Mouse (Mus musculus) forebrain, embryonic 14.5 days (tissue): ENCODE measurements around the gene 9930111J21Rik2. TPM values are rescaled to one million over a fixed set of nuclear protein-coding genes. Genes with fewer than 3 reads are reported as not detected.

Experiments
- polyA plus RNA-seq: library from polyadenylated mRNA; unstranded; fragments of >200 nt; fragmentation: Nextera tagmentation; extraction: Ambion mirVana; gene quantifications from 2 replicates; pipeline ENCODE4 v1.2.1, GENCODE M21; 2014

Gene 9930111J21Rik2
- polyA plus RNA-seq, 1 experiment from 2014 or later, result 0.24 TPM

Other genes with a start within 250 kb of the 9930111J21Rik2 start
- gene Trim41, start 233.9 kb downstream of the 9930111J21Rik2 start, polyA plus RNA-seq, result 3.2 and 4.0 TPM in 2 replicates
- 0.61 and 1.3 TPM in 2 replicates for gene Trim7, start 225.1 kb downstream of the 9930111J21Rik2 start, polyA plus RNA-seq
- 3.5 and 3.6 TPM in 2 replicates for gene Gm12184, start 224.6 kb downstream of the 9930111J21Rik2 start, polyA plus RNA-seq
- 1.9 and 2.2 TPM in 2 replicates for gene Irgm1, start 179.6 kb downstream of the 9930111J21Rik2 start, polyA plus RNA-seq
- gene Gm5431, start 149.0 kb downstream of the 9930111J21Rik2 start, polyA plus RNA-seq, result 0.13 and 0.17 TPM in 2 replicates
- gene Psme2b, start 105.1 kb downstream of the 9930111J21Rik2 start, polyA plus RNA-seq, result 1.7 and 2.9 TPM in 2 replicates
- gene Olfr56, start 72.4 kb downstream of the 9930111J21Rik2 start, polyA plus RNA-seq, result not detected in 2 replicates
- 0.15 and 0.28 TPM in 2 replicates for gene 9930111J21Rik1, start 71.8 kb downstream of the 9930111J21Rik2 start, polyA plus RNA-seq
- gene Gm12185, start 59.0 kb downstream of the 9930111J21Rik2 start, polyA plus RNA-seq, result not detected in 2 replicates
- gene Tgtp1, start 57.1 kb downstream of the 9930111J21Rik2 start, polyA plus RNA-seq, result not detected in 2 replicates
- 0.06 TPM in 1 of 2 replicates, not detected in the other for gene Tgtp2, start 13.0 kb upstream of the 9930111J21Rik2 start, polyA plus RNA-seq
- gene Ifi47, start 25.3 kb upstream of the 9930111J21Rik2 start, polyA plus RNA-seq, result 0.58 and 0.70 TPM in 2 replicates
- not detected in 2 replicates for gene Olfr1396, start 63.6 kb upstream of the 9930111J21Rik2 start, polyA plus RNA-seq
- gene Olfr1395, start 91.0 kb upstream of the 9930111J21Rik2 start, polyA plus RNA-seq, result not detected in 2 replicates
- gene Olfr1394, start 103.1 kb upstream of the 9930111J21Rik2 start, polyA plus RNA-seq, result not detected in 2 replicates
- 0.37 TPM in 1 of 2 replicates, not detected in the other for gene Btnl9, start 135.9 kb upstream of the 9930111J21Rik2 start, polyA plus RNA-seq
- 56.6 and 64.7 TPM in 2 replicates for gene Zfp62, start 152.1 kb upstream of the 9930111J21Rik2 start, polyA plus RNA-seq
- 23.5 and 23.8 TPM in 2 replicates for gene Mgat1, start 192.9 kb upstream of the 9930111J21Rik2 start, polyA plus RNA-seq
- not detected in 2 replicates for gene Olfr1393, start 227.1 kb upstream of the 9930111J21Rik2 start, polyA plus RNA-seq
- gene Olfr1392, start 234.0 kb upstream of the 9930111J21Rik2 start, polyA plus RNA-seq, result not detected in 2 replicates